Mouse (Mus musculus) NIH3T3 (cell line): ENCODE data around the gene Fam83g.
A peak's percentile ranks its signal among the peaks of the same experiment; 100 is the strongest.
"Not testable (repeated sequence)": the region's sequence is repeated elsewhere in the genome, so short reads cannot be mapped to it uniquely, and the experiment has no call there.

Experiments used
- DNase-seq: peaks from one replicate; pipeline ENCODE4 v3.0.0-alpha.2; 2012; ENCODE audit warnings: low read depth

Gene Fam83g

GRCm38 (mm10) chr11:61683907-61684731 lies at the start of gene Fam83g:
Fam83g (plus strand) TSS chr11:61684091.
- no peak for DNase-seq

- DNase-seq, result not testable (repeated sequence)
Observed at GRCm38 (mm10) chr11:61636309-61636708, 47.6 kb upstream of the Fam83g start.

- no peak for DNase-seq
Observed at GRCm38 (mm10) chr11:61637413-61637812, 46.5 kb upstream of the Fam83g start.

GRCm38 (mm10) chr11:61637856-61638255 lies 46.0 kb upstream of the Fam83g start:
- no peak for DNase-seq

- no peak for DNase-seq
Observed at GRCm38 (mm10) chr11:61638764-61639536, 44.9 kb upstream of the Fam83g start.

GRCm38 (mm10) chr11:61639601-61640177 lies 44.2 kb upstream of the Fam83g start:
- no peak for DNase-seq

- DNase-seq, result not testable (repeated sequence)
Observed at GRCm38 (mm10) chr11:61640585-61640984, 43.3 kb upstream of the Fam83g start.

GRCm38 (mm10) chr11:61642106-61642505 lies 41.8 kb upstream of the Fam83g start:
- DNase-seq, result peak; percentile 62

GRCm38 (mm10) chr11:61643184-61643961 lies 40.5 kb upstream of the Fam83g start:
- no peak for DNase-seq

GRCm38 (mm10) chr11:61644576-61645326 lies 39.1 kb upstream of the Fam83g start:
- peak; percentile 91 for DNase-seq

- no peak for DNase-seq
Observed at GRCm38 (mm10) chr11:61645357-61645857, 38.5 kb upstream of the Fam83g start.

GRCm38 (mm10) chr11:61646499-61647039 lies 37.3 kb upstream of the Fam83g start:
- DNase-seq, result no peak

- DNase-seq, result no peak
Observed at GRCm38 (mm10) chr11:61647110-61647910, 36.6 kb upstream of the Fam83g start.

- DNase-seq, result peak; percentile 76
Observed at GRCm38 (mm10) chr11:61647956-61648748, 35.7 kb upstream of the Fam83g start.

GRCm38 (mm10) chr11:61648749-61649115 lies 35.2 kb upstream of the Fam83g start:
- DNase-seq, result no peak

- DNase-seq, result no peak
Observed at GRCm38 (mm10) chr11:61649163-61649580, 34.7 kb upstream of the Fam83g start.

- DNase-seq, result no peak
Observed at GRCm38 (mm10) chr11:61649626-61650025, 34.3 kb upstream of the Fam83g start.

GRCm38 (mm10) chr11:61650470-61651265 lies 33.2 kb upstream of the Fam83g start:
- DNase-seq, result no peak
